Mouse (Mus musculus): ENCODE data around the gene Il2rb.

DNA sequence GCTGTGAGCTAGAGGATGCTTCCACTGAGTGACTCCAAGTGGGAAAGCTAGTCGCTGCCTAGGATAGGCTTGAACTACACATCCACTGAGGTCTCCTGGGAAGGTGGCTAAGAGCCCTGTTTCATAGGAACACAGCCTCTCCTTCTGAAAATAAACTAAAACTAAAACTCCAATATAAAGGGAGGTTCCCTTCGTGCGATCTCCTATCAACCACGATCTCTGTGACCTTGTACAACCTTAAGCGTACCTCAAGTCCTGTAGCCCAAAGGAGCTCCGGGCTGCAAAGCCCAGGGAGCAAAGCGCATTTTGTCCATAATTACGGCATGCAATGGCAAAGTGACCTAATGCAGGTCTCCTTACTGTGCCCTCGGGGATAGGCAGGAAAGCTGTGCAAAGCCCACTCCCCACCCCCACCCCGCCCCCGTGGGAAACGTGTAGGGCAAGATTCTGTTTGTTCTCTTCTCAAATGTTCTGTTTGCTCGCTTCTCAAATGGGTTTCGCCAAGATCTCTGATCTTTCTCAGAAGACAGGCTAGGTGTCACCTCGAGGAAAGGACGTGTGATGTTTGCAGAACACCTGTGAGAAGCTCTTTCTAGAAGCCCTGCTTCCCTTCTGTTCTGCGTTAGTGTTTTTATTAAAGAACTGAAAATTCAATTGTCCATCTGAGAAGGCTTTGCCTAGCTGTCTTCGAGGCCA is 7.5 kb upstream of the Il2rb start:
- TF ChIP-seq CTCF (IDR thresholded peaks at IDR 0.05; ENCODE audit: extremely low read depth, insufficient read depth, insufficient read length, insufficient replicate concordance) (no peak), POLR2A (IDR thresholded peaks at IDR 0.05; ENCODE audit: low read depth, low read length) (no peak)
